Mouse (Mus musculus) frontal cortex, postnatal 25 days (tissue): ENCODE data around the gene Cpa1.

Experiments
- DNase-seq, 2 experiments: peaks; one replicate each; pipeline ENCODE4 v3.0.0; 2022; ENCODE audit warnings: low spot score in 2 of 2

The Cpa1 gene

DNA sequence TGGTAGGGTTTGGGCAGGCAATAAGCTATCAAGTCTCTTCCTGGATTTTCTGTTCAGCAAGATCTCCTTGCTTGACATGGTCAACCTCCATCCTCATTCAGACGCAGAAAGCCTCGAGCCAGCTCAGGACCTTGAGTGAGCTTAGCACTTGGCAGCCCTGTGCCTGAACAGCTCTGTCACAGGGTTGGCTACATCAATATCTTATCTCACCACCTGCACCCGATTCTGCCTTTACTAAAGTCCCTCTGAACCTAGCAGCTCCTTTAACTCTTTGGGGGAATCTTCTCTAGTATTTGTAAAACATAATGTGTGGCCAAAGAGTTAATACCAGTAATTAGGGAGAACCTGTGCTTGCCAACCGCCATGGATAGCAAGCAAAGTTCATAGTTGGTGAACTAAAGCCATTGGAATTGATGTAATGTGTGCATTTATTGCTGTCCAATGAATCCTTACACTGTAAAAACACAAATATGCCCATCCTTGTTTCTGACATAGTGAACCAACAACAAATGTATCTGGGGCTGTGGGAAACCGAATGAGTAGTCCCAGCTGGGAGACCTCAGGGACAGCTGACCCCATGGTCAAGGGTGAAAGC lies at the start of gene Cpa1:
Gene Cpa1, plus strand, starts transcription at position 545 of the 595 bp plus-strand sequence.
- no peak for DNase-seq

DNA sequence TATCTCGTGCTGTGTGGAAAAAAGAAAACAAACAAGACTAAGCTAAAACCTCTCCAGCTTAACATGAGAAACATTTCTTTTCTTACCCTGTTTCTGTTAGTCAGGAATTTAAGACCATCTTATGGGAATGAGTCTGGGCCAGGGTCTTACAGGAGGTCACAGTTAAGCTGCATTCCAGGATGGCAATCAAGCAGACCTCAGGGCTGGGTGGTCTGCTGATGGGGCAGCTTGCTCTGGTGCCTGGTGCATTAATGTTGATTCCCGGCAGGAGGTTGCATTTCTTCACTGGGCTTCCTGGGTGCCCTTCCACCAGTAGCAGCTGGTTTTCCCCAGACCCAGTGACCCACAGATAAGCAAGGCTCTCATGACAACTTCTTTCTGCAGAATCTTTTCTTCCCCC lies 49.2 kb upstream of the Cpa1 start:
- no peak for DNase-seq

DNA sequence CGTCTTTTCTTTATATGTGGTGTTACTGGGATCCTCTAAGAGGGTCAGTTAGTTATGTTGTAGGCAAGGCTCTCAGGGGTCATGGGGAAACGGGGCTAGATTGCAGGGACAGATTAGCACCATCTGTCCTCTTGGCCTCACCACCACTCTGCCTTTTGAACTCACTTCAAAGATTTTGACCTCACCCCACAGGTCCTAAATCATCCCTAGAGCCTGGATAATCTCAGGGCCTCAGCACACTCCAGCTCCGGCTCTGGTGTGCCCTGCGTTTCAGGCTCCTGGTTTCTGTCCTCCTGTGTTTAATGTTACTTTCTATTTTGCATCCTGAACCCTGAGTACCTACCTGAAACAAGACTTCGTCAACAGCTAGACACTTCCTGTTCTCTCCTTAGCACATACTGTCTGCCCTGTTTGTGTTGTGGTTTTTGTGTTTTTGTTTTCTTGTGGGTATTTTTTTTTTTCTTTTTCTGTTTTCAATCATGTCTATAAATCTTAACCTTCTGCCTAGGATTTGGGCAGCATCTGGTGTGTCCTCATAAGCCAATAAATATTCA lies 47.1 kb upstream of the Cpa1 start:
- DNase-seq, result no peak

DNA sequence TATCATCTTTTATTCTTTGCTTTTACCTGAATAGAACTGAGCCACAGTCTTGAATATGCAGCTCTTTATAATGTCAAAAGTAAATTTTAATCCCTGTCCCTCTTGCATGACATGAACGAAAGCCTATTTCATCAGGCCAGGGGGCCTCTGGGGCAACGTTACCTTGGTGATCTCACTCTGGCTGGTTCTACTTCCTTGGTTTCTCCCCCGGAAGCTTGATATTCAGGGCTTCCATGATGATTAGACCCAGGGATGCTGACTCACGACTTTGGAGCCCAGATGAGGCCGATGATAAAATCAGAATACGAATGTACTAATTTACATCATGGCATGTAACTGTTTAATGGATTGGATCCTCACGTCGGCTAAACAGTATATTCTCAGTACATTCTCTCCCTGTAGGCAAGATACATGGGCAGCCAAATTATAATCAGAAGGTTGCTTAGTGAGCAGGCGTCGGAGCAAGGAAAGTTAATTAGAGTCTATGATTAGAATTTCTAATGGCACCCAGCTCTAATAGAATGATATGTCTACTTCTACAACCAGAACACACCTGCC lies 46.5 kb upstream of the Cpa1 start:
- DNase-seq, result no peak

DNA sequence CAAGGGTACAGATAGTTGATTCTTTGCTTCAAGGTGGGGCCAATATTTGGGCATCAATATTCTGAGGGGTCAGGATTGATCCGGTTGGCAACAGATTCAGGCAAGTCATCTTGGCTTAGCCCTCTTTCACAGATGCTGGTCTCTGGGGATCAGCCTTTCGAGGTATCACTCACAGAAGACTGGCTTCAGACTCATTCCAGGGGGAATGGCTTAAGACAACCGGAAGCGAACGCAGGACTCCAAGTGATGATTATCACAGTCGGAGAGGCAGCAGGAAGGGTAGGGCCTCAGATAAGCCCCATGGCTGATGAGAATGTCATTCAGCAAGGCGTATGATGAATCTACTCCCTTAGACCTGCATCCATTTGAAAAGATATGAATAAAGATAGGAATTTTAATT lies 44.7 kb upstream of the Cpa1 start:
- DNase-seq, result no peak

DNA sequence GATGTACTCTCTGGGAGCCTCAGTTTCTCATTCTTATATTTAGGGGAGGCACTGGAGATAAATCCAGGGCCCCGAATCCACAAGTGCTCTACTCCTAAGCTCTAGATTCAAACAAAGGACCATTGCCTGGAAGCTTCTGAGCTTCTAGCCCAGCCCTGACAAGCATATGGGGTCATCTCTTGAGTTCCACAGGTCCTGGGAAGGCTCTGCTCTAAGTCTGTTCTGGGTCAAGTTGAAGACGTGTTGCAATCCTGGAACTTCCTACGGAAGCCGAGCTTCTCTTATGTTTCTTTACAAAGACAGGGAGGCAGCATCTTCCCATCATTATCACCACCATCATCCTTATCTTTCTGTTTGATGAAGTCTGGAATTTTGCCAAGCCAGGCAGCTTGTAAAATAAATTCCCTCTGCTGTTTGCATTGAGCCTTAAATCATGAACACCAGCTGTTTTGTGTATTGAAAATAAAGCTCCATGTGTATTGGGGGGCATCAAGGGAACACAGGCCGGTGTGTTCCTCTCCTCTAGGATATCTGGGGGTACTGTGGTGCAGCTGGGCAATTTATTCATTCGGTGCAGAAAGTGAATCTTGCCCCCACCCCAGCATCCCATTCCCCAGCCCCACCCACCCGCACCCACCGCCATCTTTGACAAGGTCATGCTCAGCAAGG lies 42.7 kb upstream of the Cpa1 start:
- DNase-seq, result no peak

DNA sequence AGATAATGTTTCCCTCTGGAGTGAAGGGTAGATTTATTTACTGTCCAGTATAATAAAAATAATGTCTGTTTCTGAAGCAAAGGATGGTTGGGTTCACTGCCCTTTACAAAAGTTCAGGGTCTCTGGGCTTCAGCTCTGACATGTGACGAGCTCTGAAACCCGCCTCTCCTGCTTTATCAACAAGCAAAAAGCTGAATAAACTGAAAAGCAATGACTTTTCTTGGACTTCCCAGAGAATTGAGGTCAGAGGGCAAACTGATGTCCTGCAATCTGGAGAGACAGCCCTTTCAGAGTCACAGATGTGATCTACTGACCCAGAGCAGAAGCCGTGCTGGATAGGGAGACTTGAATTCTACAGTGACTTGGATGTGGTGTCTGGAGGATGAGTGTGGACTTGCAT lies 39.0 kb upstream of the Cpa1 start:
- no peak for DNase-seq

DNA sequence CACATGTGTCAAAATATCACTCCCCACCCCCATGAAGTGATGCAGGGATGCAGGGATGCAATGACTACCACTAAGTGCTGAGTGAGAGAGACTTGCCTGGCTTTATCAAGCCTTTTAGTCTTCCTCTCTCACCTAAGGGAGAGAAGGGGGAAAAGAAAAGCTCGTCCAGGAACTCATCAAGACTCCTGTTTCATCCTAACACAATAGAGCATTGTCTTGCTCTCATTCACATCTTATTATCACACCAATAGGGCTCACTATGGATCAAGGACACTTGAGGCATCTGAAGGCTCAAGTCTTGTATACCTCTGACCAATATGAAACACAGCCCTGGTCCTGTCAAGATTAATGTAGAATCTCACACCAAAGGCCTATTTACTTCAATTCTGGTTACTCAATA lies 38.0 kb upstream of the Cpa1 start:
- no peak for DNase-seq

DNA sequence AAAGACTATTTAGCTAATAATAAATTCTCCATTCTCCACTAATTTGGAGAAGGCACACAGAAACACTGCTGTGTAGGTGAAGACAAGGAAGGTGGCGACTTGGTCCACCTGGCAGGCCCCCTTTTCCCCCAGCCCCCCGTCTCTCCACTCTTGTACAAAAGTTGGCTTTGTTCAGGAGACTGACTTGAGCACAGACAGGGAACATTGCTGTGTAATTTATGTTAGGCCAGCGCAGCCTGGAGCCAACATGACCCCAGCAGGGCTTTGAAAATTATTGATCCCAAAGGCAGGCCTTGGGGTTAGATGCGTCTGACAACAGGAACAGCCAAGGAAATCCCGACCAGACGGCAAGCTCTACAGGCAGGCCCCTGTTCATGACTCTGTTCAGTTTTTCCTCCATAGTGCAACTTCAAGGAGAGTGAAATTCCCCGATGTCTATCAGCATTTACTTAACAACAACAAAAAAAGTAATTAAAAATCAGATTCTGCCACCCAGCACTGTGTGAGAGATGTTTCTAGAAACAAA lies 34.6 kb upstream of the Cpa1 start:
- DNase-seq, result no peak

DNA sequence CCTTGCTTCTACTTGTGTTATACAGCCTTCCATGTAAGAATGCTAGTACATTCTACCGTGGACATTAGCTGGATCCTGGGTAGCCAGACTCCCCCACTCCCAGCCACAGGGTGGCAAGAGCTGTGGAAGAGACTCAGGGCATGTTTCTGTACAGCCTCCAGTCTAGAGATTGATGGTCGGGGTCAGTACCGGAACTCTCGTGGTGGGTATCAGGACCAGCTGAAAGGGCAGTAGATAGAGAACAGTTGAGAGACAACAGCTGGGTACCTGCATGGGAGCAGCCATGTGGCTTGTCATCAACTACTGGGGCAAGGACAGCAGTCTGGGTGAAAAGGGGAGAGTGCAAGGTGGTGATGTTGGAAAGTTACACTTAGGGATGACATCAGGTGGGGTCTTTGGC lies 33.9 kb upstream of the Cpa1 start:
- no peak for DNase-seq

DNA sequence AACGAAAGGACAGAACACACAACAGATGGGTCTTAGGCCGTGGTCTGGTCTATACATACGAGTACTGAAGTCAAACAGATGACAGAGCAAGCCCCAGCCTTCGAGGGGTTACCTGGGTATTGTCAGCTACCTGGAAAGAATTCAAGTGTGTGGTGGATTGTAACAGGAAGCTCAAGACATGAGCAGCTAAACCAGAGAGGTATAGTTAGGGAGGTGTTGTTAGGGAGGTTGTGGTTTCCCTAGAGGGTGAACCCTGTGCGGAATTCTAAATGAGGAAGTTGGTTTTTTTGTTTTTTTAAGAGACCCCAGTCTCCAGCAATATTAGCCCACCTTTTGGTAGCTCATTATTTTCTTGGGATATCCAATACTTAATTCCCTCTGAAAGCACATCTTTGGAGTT lies 33.3 kb upstream of the Cpa1 start:
- no peak for DNase-seq

DNA sequence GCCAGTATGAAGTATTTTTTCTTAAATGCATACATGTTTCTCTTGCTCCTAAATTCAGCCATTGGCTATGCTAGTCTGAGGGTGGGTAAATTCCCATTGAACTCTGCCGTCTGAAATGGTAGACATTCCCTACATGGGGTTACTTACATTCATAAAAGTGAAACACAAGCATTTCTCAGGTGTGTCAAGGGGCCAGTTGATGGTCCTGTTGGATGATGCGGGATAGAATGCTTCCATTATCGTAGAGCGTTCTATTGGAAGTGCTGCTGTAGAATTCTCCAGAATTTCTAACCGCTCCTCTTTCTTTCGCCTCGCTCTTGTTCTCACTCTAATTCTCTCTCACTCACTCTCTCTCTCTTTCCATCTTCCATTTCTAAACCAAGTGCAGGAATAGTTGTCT lies 28.3 kb upstream of the Cpa1 start, which contains the start of gene Cpa5:
Gene Cpa5, plus strand, starts transcription at position 301 of the 400 bp plus-strand sequence.
- DNase-seq, result no peak

DNA sequence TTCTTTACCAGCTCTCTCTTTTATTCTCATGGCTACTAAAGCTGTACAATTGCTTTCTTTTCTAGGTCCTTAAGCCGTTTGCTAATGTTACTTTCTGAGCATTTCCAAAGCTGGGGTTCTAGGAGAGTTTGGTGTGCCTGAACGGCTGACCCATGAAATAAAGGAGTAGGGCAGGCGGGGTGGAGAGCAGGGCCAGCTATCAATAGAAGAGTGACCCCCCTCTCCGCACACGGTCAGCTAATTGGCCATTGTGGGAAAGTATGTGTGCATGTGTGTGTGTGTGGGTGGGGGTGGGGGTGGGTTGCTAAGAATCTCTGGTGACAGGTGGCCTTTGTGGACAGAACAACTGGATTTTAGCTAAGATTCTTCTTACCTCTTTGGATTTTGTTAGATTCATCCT lies 27.8 kb upstream of the Cpa1 start:
- no peak for DNase-seq

DNA sequence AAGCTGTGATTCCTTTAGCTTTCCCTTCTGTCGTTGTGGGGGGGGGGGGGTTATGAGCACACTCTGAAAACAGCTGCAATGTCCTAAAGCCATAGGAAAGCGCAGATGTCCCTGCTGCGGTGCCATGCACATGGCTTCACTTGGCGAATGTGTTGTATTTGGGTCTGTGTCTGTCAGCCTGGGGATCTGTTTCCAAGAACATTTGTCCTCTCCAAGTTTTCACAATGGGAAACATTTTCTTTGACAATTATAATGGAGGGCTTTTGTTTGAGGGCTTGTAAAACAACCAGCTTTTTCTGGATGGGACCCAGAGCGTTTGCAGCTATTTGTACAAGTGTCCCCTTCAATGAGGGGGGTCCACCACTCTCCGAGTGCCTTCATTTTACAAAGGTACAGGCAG lies 24.8 kb upstream of the Cpa1 start:
- DNase-seq, result no peak

DNA sequence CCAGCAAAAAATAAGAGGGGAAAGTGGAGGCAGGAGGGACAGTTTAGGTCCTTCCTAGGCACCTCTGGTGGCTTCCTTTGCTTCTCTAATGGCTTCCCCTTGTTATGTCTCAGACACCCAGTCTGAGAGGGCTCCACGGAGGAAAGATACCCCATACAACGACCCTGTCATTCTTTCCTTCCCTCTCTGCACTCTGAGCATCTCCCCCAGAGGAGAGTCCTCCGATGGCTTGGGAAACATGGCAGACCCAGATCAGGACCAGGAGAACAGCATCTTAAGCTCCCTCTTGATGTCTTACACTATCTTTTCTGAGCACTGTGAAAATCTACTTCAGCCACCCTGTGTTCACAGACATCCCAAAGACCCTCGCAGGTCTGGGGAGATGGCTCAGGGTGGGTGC lies 23.3 kb upstream of the Cpa1 start:
- no peak for DNase-seq

DNA sequence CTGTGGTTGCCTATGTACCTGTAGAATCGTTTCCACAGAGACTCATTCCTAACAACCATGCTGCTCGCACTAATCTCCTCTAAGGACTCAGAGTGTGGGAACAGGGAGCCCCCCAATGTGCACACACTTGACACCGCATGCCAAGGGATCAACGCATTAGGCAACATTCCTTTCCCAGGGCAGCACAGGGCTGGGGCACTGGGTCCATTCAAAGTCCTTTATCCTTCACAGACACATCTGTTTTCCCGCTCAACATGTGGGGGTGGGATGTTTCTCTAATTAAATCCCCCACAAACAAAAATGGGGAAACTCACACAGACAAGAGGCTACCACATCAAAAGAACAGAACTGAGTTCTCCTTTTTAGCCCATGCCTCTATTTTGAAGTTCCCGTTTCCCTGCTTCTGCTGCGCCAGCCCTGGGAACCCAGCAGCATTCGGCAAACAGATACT lies 22.5 kb upstream of the Cpa1 start:
- no peak for DNase-seq

DNA sequence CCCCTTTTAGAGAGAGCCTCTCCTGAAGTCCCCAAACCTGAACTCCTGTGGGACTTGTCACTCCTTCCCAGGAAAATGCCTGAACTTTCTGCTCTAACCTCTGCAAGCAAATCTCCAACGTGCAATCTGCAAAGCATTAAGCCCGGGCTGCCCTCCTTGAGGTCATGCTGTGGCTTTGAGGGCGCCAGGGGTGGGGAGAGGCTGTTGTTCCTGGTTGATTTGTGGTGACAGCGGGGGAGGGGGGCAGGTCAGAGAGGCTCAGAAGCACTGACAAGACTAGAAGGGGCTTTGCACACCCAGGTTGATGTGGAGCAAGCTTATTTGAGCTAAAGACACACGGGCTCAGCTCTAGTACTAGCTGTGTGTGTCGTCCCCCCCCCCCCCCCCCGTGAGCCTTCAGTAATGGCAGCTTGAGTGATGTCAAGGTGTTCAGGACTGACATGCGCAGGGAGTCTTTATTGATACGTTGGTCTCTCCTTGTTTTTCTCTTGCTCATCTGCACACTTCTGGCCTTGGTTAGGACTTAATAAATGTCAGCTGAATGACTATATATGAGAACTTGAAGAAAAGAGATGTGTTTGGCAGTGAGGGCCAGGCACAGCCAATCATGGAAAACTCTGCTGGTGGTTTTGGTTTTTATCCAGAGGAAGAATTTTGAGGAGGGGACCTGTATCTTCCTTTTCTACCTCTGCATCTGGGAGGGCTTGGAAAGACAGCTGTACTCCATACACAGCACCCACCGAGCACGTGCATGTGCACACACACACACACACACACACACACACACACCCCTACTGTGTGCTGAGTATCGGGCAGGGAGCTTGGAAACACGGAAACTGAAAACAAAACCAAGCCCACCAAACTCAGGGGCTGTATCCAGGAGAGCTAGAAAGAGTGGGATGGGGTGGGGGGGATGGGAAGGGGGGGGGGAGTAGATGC lies 21.7 kb upstream of the Cpa1 start:
- no peak for DNase-seq

DNA sequence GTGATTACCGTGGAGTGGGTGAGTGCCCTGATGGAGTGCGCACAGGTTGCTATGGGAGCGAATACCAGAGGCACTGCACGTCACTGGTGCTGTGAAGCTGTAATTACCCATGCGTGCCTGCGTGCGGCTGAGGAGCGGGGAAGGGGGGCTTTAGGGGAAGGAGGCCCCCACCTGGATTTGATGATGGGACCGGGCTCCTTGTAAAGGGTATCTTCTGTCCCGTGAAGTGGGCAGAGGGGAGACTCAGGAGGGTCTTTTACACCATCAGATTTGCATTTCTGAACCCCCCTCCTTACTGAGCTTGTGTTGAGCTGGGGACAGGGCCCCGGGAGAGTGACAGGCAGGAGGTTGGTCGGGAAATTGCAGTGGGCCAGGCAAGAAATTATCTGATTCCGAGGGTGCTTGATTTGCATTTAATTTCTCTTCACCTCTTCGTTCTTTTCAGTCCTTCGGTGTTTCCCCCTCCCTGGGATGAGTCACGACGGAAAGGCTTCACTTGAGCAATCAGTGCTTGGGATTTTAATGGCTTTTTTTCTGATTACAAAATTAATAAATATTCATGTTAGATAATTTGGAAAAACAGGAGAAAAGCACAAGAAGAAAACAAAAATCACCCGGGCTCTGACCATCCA lies 20.9 kb upstream of the Cpa1 start:
- peak in 1 of 2 experiments; percentile 40 for DNase-seq

DNA sequence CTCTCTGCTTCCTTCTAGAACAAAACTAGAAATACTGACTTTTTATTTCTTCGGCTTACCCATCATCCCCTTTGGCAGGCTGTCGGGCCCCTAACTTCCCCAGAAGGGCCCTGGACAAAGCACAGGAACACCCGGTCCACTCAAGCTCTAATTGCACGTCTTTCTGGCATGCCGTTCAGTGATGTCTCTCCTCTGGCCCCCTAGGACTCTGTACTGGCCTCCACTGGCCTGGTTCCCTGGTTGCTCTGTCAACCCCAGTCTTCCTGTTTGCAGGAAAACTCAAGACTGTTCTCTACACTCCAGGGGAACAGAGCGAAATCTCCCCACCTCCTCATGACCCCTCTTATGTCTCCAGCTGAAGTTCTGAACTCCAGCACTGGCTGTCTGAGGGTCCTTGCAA lies 20.3 kb upstream of the Cpa1 start:
- DNase-seq, result no peak

DNA sequence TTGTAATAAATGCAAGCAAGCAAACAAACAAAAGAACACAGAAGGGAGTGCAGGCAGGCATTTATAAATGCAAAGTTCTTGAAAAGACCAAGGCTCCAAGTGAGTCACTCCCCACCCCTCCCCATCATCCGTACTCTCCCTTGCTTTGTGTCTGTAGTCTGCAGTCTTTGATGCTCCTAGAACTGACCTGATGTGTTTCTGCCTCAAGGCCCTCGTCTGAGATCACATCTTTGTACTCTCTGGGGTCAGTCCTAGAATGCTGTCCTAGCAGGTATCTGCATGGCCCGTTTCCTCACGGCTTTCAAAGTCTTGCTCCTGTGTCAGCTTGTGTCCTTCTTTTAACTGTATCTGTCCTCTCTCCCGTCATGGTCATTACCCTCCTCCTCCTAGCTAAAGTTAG lies 19.4 kb upstream of the Cpa1 start:
- DNase-seq, result no peak

DNA sequence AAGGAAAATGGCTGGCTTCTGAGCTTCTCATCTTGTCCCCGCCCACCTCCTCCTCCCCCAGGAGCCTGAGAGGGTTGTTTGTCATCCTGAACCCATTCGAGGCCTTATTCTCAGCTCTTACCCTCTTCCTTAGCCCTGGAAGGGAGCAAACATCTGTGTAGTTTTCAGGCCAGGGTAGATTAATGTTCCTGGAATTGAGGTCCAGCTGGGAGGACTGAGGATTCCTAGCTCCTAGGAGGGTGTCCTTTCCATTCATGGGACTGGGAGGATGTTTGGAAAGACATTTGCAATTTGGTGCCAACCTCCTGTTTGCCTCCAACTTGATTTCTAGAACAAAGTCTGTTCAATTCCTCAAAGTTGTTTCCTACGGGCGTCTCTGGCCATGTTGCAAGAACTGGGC lies 18.4 kb upstream of the Cpa1 start:
- no peak for DNase-seq
